Mouse (Mus musculus): ENCODE measurements around the gene Hist1h3a.
"Not testable (repeated sequence)": the region's sequence is repeated elsewhere in the genome, so short reads cannot be mapped to it uniquely, and the experiment has no call there.

The Hist1h3a gene

GRCm38 (mm10) chr13:23757921-23758320 lies 4.3 kb downstream of the Hist1h3a start:
- DNase-seq (ENCODE audit: low read depth): no peak

GRCm38 (mm10) chr13:23757211-23757773 lies 4.9 kb downstream of the Hist1h3a start:
- no peak for DNase-seq (ENCODE audit: low read depth)

- peak; percentile 88 for DNase-seq (ENCODE audit: low read depth)
These were observed 5.4 kb downstream of the Hist1h3a start, which contains the start of gene Hist1h4b for GRCm38 (mm10) chr13:23756790-23757189. TSS of gene Hist1h4b (plus strand) at chr13:23757013.

GRCm38 (mm10) chr13:23755000-23755399 lies 7.2 kb downstream of the Hist1h3a start:
- DNase-seq (ENCODE audit: low read depth): no peak

- DNase-seq (ENCODE audit: low read depth): no peak
These were observed 8.7 kb downstream of the Hist1h3a start for GRCm38 (mm10) chr13:23753314-23754078.

DNA sequence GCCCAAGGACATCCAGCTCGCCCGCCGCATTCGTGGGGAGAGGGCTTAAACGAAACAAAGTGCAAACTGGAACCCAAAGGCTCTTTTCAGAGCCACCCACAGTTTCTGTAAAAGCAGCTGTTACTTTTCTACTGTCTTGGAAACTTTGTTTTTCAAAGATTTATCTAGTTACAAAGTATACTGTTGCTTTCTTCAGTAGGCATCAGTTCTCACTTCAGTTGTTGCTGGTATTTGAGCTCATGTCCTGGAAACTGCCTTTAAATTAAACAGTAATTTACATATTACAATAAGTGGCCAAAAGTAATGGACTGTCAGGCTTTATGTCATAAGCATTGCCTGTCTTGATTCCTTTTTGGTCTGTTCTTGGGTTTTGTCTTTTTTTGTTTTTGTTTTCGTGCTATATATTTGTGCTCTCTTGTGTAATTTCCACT lies 9.4 kb downstream of the Hist1h3a start:
- no peak for DNase-seq (ENCODE audit: low read depth)

GRCm38 (mm10) chr13:23752067-23752741 lies 10.0 kb downstream of the Hist1h3a start, which contains the start of gene Hist1h3b:
TSS of gene Hist1h3b (plus strand) at chr13:23752267.
- DNase-seq (ENCODE audit: low read depth): peak; percentile 83

- DNase-seq (ENCODE audit: low read depth): no peak
These were observed 10.7 kb downstream of the Hist1h3a start for GRCm38 (mm10) chr13:23751478-23751956.

GRCm38 (mm10) chr13:23750839-23751477 lies 11.2 kb downstream of the Hist1h3a start, which contains the start of gene Hist1h2ab:
TSS of gene Hist1h2ab (plus strand) at chr13:23751126.
- not testable (repeated sequence) for DNase-seq (ENCODE audit: low read depth)

GRCm38 (mm10) chr13:23749563-23750121 lies 12.5 kb downstream of the Hist1h3a start:
- DNase-seq (ENCODE audit: low read depth): no peak

DNA sequence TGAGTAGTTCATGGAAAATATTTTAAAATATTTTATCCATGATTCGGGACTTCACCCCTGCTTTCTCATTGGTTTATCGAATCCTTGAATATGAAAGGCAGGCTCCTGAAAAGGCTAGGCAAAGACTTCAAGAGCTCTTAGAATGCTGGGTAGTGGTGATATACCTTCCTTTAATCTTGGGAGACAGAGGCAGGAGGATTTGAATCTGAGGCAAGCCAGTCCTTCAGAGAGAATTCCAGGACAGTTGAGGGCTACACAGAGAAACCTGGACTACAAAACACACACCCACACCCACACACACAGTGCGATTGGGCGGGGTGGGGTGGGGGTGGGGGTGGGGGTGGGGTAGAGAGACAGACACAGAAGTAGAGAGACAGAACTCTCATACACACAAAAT lies 14.3 kb downstream of the Hist1h3a start:
- DNase-seq (ENCODE audit: low read depth): no peak

DNA sequence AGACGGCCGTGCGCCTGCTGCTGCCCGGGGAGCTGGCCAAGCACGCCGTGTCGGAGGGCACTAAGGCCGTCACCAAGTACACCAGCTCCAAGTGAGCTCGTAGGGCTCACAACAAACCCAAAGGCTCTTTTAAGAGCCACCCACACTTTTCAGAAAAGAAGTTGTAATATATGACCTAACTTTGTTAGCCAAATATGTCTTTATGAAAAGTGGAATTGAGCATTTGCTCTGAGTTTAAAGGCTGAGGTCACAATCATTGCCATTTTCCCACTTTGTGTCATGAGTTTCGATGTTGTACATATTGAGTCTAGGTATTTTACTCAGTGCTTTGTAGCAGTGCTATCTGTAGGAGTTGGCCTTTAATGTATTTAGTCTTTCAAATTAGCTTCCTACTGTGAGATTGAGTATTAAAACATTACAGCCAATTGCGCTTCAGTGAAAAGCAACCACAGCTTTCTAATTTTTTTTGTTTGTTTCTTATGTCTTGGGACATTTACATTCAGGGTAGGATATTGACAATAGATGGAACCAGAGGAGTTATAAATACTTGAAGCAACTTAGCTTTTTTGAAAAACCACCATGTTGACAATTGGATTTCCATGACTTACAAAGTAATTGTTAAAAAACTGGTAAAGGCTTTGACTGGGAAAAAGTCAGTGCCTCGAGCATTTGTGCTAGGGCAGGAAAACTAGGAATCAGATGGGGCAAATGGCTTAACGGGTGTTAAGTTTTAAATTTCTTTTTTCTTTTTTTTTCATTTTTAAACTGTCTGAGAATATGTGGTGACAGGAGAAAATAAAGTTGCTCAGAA lies 14.9 kb downstream of the Hist1h3a start:
- no peak for DNase-seq (ENCODE audit: low read depth)

DNA sequence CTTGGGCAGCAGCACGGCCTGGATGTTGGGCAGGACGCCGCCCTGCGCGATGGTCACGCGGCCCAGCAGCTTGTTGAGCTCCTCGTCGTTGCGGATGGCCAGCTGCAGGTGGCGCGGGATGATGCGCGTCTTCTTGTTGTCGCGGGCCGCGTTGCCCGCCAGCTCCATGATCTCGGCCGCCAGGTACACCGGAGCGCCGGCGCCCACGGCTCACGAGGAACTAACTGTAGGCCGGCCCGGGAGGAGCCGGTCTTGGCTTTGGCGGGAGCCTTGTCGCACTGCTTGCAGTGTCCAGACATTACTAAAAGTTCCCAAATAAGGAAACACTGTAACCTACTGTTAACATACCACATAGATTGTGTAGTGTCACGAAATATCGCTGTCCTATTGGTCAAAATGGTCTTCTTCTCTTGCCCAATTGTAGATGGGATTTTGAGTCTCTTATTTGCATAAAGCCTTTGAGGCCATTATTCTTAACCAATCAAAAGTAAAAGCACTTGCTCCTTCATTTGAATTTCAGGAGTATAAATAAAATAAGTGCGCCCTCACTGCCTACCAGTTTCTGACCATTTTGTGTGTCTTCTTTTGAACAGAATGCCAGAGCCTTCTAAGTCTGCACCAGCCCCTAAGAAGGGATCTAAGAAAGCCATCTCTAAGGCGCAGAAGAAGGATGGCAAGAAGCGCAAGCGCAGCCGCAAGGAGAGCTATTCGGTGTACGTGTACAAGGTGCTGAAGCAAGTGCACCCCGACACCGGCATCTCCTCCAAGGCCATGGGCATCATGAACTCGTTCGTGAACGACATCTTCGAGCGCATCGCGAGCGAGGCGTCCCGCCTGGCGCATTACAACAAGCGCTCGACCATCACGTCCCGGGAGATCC lies 15.7 kb downstream of the Hist1h3a start, which contains the start of gene Hist1h2bb:
Gene Hist1h2bb, plus strand, starts transcription at position 534 of the 880 bp plus-strand sequence.
- peak; percentile 86 for DNase-seq (ENCODE audit: low read depth)

DNA sequence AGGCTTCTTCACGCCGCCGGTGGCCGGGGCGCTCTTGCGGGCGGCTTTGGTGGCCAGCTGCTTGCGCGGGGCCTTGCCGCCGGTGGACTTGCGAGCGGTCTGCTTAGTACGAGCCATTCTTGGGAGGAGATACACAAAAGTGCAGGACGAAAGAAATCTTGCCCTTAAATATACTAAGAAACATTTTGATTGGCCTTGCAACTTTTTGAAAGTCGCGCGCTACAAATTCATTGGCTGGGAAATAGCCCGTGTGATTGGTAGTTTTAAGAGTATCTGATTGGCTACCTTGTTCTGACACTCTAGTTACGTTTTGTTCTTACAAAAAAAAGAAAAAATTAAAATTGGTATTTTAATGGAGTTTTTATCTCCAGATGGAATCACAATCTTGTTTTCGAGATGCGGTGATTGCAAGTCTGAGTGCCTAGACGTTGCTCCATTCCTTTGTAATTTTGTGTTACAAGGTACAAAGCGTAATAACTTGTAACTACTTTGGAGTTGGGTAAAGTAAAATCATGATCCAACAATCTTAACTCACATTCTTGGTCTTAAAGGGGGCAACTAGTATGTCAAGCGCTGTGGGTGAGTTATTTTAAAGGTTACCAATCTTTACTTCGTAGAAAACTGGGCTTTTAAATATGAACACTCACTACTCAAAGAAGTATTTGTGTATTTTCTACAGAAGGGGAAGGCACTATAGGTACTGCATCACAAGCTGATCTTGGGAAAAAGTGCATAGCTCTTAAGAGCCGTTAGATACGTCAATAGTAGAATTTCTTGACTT lies 16.6 kb downstream of the Hist1h3a start, which contains the start of gene Hist1h3c:
Gene Hist1h3c, minus strand, starts transcription at position 222 of the 781 bp plus-strand sequence.
- peak; percentile 80 for DNase-seq (ENCODE audit: low read depth)

DNA sequence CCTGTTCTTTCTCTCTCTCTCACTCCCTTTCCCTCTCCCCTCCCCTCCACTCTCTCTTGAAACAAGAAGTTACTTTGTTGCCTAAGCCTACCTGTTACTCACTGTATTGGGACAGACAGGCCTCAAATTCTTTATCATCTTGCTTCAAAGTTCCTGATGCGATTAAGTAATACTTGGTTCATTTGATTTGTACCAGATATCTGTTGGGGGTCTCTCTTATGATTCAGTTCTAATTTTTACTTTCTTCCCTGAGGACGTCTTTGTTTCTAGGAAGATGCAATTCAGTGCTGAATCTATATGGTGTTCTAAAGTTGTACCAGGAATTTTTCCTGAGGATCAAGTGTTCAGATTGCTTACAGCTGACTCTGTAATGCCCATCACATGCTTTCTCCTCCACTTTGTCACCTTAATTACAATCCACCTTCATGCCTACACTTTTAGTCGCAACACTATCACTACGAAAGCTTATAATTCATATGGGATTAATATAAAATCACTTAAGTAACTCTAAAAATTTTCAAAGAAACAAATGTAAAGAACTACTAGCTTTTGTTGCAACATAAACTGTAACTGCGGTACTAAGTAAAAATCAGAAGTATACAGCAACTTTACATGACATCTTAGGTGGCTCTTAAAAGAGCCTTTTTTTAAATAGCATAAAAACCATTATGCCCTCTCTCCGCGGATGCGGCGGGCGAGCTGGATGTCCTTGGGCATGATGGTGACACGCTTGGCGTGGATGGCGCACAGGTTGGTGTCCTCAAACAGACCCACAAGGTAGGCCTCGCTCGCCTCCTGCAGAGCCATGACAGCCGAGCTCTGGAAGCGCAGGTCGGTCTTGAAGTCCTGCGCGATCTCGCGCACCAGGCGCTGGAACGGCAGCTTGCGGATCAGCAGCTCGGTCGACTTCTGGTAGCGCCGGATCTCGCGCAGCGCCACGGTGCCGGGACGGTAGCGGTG lies 17.5 kb downstream of the Hist1h3a start:
- DNase-seq (ENCODE audit: low read depth): no peak

GRCm38 (mm10) chr13:23743963-23744362 lies 18.2 kb downstream of the Hist1h3a start:
- no peak for DNase-seq (ENCODE audit: low read depth)

GRCm38 (mm10) chr13:23743215-23743614 lies 19.0 kb downstream of the Hist1h3a start:
- no peak for DNase-seq (ENCODE audit: low read depth)

DNA sequence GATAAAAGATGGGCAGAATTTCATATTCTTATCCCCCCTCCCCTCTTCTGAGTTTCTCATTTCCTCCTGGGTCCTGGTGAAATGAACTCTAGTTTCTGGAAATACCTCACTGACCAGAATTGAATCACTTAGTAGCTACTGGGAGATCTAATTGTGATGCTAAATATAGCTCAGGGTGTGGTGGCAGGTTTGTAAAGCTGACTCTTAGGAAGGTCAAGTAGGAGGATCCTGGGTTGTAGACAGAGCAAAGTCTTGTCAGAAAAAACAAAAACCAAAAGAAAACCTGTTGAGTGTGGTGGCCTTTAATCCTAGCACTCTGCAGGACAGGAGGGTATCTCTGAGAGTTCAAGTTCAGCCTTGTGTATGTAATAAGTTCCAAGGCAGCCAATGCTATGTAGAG lies 20.2 kb downstream of the Hist1h3a start:
- no peak for DNase-seq (ENCODE audit: low read depth)

Data from fibroblast of lung, adult 2 months (primary cell).